Mouse (Mus musculus) hindbrain, embryonic 16.5 days (tissue): ENCODE results near the gene Pip4k2a. TPM values are rescaled to one million over a fixed set of nuclear protein-coding genes. Genes with fewer than 3 reads are reported as not detected.

ENCODE experiments used
- ATAC-seq: fragments of 200-750 bp; cut with Nextera tagmentation; 2 replicates; pipeline ENCODE4 v1.8.0; 2017; ENCODE audit warnings: moderate TSS enrichment, moderate library complexity
- H3K27ac ChIP-seq: fragments of 300-500 bp; sonication (generic); 2 replicates; pipeline ENCODE4 v1.5.1; 2014; ENCODE audit warnings: low read depth, mild to moderate bottlenecking, control low read depth, low read length, moderate library complexity
- H3K27me3 ChIP-seq: fragments of 300-500 bp; sonication (generic); replicated peaks from 2 replicates; pipeline ENCODE4 v1.6.1; 2014; ENCODE audit warnings: low read length; ENCODE audit not compliant: control insufficient read depth, insufficient read depth
- H3K36me3 ChIP-seq: fragments of 300-500 bp; sonication (generic); 2 replicates; pipeline ENCODE4 v1.6.1; 2014; ENCODE audit warnings: mild to moderate bottlenecking, low read length, moderate library complexity, mixed read lengths; ENCODE audit not compliant: control insufficient read depth, insufficient read depth
- H3K4me1 ChIP-seq: fragments of 300-500 bp; sonication (generic); 2 replicates; pipeline ENCODE4 v1.6.1; 2014; ENCODE audit warnings: low read depth, low read length; ENCODE audit not compliant: control insufficient read depth, insufficient read depth
- H3K4me2 ChIP-seq: fragments of 300-500 bp; sonication (generic); 2 replicates; pipeline ENCODE4 v1.6.1; 2014; ENCODE audit warnings: mild to moderate bottlenecking, low read length, control low read depth, moderate library complexity
- H3K4me3 ChIP-seq: fragments of 300-500 bp; sonication (generic); 2 replicates; pipeline ENCODE4 v1.5.1; 2014; ENCODE audit warnings: mild to moderate bottlenecking, low read length, control low read depth, moderate library complexity
- H3K9ac ChIP-seq: fragments of 300-500 bp; sonication (generic); 2 replicates; pipeline ENCODE4 v1.6.1; 2014; ENCODE audit warnings: low read depth, mild to moderate bottlenecking, control low read depth, low read length, moderate library complexity
- H3K9me3 ChIP-seq: fragments of 300-500 bp; sonication (generic); 2 replicates; pipeline ENCODE4 v1.6.1; 2014; ENCODE audit warnings: mild to moderate bottlenecking, low read length, moderate library complexity; ENCODE audit not compliant: control insufficient read depth
- WGBS: fragments of 180-500 bp; shearing (Covaris S2); extraction: QIAGEN DNeasy Blood & Tissue Kit; methylation state at CpG from one replicate; pipeline ENCODE4 v1.1.7; 2014; 5-methylcytosine and 5-hydroxymethylcytosine counted together
- polyA plus RNA-seq: library from polyadenylated mRNA; unstranded; fragments of >200 nt; fragmentation: Nextera tagmentation; extraction: Ambion mirVana; gene quantifications from 2 replicates; pipeline ENCODE4 v1.2.1, GENCODE M21; 2015

The Pip4k2a gene
- polyA plus RNA-seq, 1 experiment from 2014 or later: 10.2 TPM

DNA sequence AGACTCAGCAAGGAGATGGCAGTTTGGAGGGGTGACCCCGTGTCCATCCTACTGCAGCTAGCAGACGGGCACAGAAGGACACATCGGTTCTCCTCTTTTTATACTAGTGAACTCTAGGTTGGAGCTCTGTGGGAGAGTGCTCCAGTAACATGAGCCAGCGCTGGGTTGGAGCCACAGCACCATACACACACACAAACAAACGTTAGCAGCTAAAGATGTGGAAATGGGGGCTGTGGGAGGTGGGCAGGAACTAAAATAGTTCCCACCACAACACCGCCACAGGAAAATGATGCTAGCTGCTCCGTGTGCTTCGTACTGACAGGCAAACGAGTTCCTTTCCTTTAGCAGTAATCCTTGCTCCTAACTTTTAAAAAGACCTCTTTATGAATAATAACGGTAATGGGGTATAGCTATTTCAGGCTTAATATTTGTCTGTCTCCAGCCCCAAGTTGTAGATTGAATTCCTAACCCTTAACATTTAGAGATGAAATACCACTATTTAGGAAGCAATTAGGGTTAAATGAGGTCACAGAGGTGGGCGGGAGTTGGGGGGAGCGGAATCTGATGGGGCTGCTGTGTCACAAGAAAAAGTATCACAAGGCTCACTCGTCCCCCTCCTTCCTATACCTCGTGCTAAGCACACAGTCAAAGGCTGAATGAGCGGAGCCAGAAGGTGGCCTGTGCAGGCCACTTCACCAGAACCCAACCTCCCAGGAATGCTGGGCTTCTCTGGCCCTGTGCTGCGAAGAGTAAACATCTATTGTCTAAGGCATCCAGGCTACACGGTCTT, 73.9 kb downstream of the Pip4k2a start:
- Histone ChIP-seq H3K9ac (no peak overlapping the region), H3K4me2 (no peak overlapping the region), H3K4me3 (no peak overlapping the region), H3K27ac (no peak overlapping the region), H3K9me3 (no peaks in the 10 kb centered on the region), H3K27me3 (no peaks in the 10 kb centered on the region), H3K4me1 (peaks cover 5% of the 10 kb centered on the region; the same call in 1 of the 2 replicates), H3K36me3 (no peaks in the 10 kb centered on the region)
- WGBS: 50% methylated on average over 17 of the region's 17 CpGs
- ATAC-seq: no peak

DNA sequence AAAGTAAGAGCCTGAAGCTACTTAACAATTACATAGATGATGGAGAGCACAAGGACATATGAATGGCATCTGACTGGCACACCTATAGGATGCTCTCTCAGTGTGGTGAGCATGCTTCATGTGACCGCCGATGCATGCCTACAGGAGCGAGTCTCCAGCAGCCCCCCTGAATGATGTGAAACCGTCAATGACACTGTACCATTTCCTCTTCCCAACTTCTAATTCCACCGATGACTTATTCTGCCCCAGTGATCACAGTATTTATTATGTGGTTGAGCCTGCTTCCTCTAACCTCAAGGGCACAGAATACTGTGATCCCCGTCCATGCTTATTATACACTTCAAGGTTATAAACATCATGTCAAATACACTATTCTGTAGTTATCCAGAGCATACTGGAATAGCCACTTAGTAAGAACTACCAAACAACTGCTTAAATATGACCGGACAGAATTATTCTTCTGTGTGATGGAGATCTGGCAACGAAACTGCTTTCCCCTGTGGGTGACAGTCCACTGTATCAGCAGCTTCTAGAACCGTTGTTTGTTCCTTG, 74.8 kb downstream of the Pip4k2a start:
- Histone ChIP-seq H3K4me1 (peaks cover 5% of the 10 kb centered on the region; the same call in 1 of the 2 replicates), H3K27ac (no peak overlapping the region), H3K9me3 (no peaks in the 10 kb centered on the region), H3K36me3 (no peaks in the 10 kb centered on the region), H3K4me2 (no peak overlapping the region), H3K4me3 (no peak overlapping the region), H3K27me3 (no peaks in the 10 kb centered on the region), H3K9ac (no peak overlapping the region)
- ATAC-seq: no peak
- WGBS: 78% methylated on average over 9 of the region's 9 CpGs

DNA sequence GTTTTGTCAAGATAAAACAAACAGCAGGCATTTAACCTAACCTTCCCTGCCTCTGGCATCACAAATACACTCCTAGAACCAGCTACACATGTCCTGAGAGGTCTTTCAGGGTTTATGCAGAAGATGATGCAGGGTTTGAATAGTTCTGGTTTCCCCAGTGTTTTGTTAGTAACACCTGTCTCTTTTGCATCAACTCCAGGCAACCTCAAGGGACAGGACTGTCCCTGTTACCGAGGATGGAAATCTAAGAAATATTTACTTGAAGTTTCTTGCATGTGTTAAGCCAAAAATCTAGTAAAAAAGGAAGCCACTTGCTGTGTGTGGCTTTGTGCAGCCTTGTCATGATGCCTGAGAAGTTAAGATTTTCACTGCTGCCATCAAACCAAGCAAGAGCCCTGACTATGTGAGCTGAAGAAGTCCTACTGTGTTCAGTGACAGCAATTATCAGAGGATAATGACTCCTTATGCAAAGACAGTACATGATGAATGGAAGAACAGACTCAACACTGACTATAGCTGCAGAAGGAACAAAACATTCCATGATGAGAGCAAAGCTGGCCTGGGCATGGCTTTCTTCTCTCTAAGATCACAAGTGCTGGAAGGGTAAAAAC, 76.3 kb downstream of the Pip4k2a start:
- Histone ChIP-seq H3K9ac (no peak overlapping the region), H3K27ac (no peak overlapping the region), H3K9me3 (no peaks in the 10 kb centered on the region), H3K27me3 (no peaks in the 10 kb centered on the region), H3K4me3 (no peak overlapping the region), H3K4me1 (peaks cover 5% of the 10 kb centered on the region; the same call in 1 of the 2 replicates), H3K4me2 (no peak overlapping the region), H3K36me3 (no peaks in the 10 kb centered on the region)
- no peak for ATAC-seq
- 46% methylated on average over 1 of the region's 1 CpGs for WGBS

DNA sequence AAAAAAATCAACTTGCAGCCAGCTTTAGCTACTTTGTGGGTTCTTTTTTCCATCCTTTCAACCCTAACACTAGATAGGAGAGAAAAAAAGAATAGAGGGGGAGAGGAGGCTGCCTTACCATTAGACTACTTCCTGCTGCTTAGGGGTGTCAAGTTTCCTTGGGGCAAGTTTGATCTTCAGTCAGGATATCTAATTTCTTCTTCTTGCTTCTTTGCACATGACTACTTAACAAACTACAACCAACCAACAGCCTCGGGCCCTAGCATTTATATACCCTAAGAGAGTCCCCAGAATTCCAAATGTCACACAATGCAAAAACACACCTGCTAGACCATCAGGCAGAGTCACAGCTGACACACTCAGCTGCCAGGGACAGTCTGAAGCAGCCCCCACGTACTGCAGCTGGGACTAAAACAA, 77.5 kb downstream of the Pip4k2a start:
- Histone ChIP-seq H3K27ac (no peak overlapping the region), H3K4me2 (no peak overlapping the region), H3K9me3 (no peaks in the 10 kb centered on the region), H3K9ac (no peak overlapping the region), H3K27me3 (no peaks in the 10 kb centered on the region), H3K4me3 (no peak overlapping the region), H3K4me1 (peaks cover 8% of the 10 kb centered on the region), H3K36me3 (no peaks in the 10 kb centered on the region)
- 40% methylated on average over 2 of the region's 2 CpGs for WGBS
- no peak for ATAC-seq

DNA sequence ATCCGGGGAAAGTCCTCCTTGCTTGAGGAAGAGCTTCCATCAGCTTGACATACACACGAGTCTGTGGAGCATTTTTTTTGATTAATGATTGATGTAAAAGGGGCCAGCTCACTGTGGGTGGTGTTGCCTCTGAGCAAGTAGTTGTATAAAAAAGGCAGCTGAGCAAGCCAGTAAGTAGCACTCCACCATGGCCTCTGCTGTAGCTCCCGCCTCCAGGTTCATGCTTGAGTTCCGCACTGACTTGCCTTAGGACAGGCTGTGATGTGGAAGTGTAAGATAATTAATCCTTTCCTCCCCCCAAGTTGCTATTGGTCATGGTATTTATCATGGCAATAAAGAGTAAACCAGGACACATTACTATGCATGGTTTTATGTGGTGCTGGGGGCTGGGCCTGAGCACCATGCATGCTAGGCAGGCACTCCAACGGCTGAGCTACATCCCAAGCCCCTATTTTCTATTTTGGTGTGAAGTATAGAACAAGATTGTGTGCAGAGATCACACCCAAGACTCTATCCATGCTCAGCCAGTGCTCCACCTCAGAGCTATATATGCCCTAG, 78.0 kb downstream of the Pip4k2a start:
- no peak overlapping the region for H3K27ac ChIP-seq
- 48% methylated on average over 5 of the region's 5 CpGs for WGBS
- H3K4me3 ChIP-seq: no peak overlapping the region
- H3K9ac ChIP-seq: no peak overlapping the region
- H3K9me3 ChIP-seq: no peaks in the 10 kb centered on the region
- H3K4me2 ChIP-seq: no peak overlapping the region
- H3K4me1 ChIP-seq: peaks cover 8% of the 10 kb centered on the region
- no peaks in the 10 kb centered on the region for H3K36me3 ChIP-seq
- no peaks in the 10 kb centered on the region for H3K27me3 ChIP-seq
- peak; percentile 25; the same call in 1 of the 2 replicates for ATAC-seq

DNA sequence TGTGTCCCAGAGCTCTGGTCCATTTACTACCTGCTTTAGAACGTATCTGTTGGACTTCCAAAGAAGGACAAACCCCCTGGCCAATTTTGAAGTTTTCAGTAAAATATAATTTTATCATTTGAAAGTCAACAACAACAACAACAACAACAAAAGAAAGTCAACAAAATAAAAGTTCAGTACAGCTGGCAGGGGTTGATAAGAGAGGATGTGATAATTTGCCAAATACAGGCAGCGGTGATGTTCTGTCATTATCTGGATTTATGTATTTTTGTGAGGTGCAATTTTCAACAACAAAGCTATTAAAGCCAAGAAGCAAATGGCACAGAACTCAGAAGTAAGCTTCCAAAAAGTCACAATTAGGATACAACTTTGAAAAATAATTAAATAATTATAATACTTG, 80.1 kb downstream of the Pip4k2a start:
- no peak for ATAC-seq
- Histone ChIP-seq H3K9ac (no peak overlapping the region), H3K4me1 (peaks cover 3% of the 10 kb centered on the region), H3K4me3 (no peak overlapping the region), H3K27ac (no peak overlapping the region), H3K36me3 (no peaks in the 10 kb centered on the region), H3K9me3 (no peaks in the 10 kb centered on the region), H3K27me3 (no peaks in the 10 kb centered on the region), H3K4me2 (no peak overlapping the region)
- 91% methylated on average over 2 of the region's 2 CpGs for WGBS

DNA sequence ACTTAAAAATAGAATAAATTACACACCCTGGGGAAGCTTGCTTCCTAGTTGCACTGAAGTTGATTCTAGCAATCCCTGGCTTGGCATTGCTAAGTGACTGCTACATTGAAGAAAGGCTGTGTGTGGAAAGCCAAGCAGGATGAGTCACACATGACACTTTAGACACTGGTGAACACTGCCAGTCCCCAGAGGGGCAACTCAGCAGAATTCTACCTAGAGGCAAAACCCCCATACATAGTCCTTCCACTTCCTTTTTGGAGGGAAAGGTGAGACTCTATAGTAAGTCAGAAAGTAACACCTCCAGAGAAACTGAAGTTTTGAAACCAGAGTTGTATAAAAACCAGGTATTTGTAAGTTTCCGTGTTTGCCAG, 80.6 kb downstream of the Pip4k2a start:
- no peak for ATAC-seq
- WGBS: 95% methylated on average over 1 of the region's 1 CpGs
- Histone ChIP-seq H3K4me1 (peaks cover 3% of the 10 kb centered on the region), H3K9me3 (no peaks in the 10 kb centered on the region), H3K27ac (no peak overlapping the region), H3K9ac (no peak overlapping the region), H3K4me2 (no peak overlapping the region), H3K27me3 (no peaks in the 10 kb centered on the region), H3K36me3 (no peaks in the 10 kb centered on the region), H3K4me3 (no peak overlapping the region)

DNA sequence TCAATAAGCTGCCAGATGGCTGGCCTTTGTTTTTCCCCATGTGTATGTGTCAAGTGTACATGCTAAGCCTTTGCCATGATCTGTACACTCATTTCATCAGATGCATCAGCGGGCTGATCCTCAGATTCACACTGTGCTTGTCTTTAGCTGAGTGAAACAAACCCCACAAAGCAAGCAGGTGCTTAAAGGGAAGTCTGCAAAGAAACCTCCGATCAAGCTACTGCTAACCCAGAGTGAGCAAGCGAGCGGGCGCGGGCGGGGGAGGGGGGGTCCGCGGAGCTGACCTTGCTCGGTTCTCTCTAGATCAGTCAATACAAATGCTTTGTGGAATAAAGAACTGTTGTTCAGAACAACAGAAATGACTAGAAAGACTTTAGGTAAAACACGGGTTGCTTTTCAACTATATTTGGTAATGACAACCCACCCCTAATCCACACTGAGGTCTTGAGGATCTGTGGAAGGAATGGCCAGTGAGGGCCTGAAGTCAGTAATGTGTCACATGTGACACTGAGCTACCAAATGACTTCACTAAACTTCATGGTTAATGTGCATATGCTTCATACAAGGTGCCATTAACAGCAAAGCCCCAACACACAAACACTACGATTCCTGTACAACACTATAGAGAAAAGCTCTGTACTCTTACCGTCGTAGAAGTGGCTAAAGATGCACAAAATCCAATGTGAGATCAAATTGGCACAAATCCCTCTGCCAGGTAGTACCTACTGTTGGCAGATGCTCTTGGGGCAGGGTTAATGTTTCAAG, 81.1 kb downstream of the Pip4k2a start:
- Histone ChIP-seq H3K9ac (no peak overlapping the region), H3K36me3 (no peaks in the 10 kb centered on the region), H3K4me1 (peaks cover 3% of the 10 kb centered on the region), H3K9me3 (no peaks in the 10 kb centered on the region), H3K4me2 (no peak overlapping the region), H3K27me3 (no peaks in the 10 kb centered on the region), H3K4me3 (no peak overlapping the region), H3K27ac (no peak overlapping the region)
- WGBS: 70% methylated on average over 14 of the region's 14 CpGs
- no peak; the same call in 1 of the 2 replicates for ATAC-seq
